ENCODE assay signal across 8 mouse cellular contexts in genomic region chrX:141473470-141474302, GRCm38 (mm10). TPM values are rescaled to one million over a fixed set of nuclear protein-coding genes. Genes with fewer than 3 reads are reported as not detected.
DNase-seq lines count a peak whose midpoint lies in the region; ATAC-seq and TF ChIP-seq lines count a peak whose summit lies in the region.

TSS of gene Col4a6 (minus strand) at chrX:141474076.

- 0 out of 2 replicates have a peak within 1 kb of the TSS, but pooled peaks have one; percentile 22 for H3K27ac ChIP-seq in heart, embryonic 11.5 days (ENCODE audit: low read depth, low read length)
- peak within 1 kb of the TSS; percentile 75; the same call in 1 of the 2 replicates for H3K27ac ChIP-seq in kidney, embryonic 15.5 days
- H3K27ac ChIP-seq in midbrain, embryonic 10.5 days (replicated peaks): peak within 1 kb of the TSS; percentile 79
- H3K27ac ChIP-seq in cerebellum, adult 2 months (ENCODE audit: insufficient read depth, low read length): no peak within 1 kb of the TSS

- TF ChIP-seq POLR2A in cerebellum, adult 2 months (IDR thresholded peaks at IDR 0.05; ENCODE audit: borderline replicate concordance, insufficient read depth, low read length): no peak

- TF ChIP-seq CTCF in cerebellum, adult 2 months (IDR thresholded peaks at IDR 0.05; ENCODE audit: borderline replicate concordance, insufficient read depth, low read depth, low read length): no peak

- H3K4me1 ChIP-seq in heart, embryonic 11.5 days (ENCODE audit: control insufficient read depth, insufficient read depth, low read length): no peaks in the 10 kb centered on the region
- peaks cover 3% of the 10 kb centered on the region; the same call in 1 of the 2 replicates for H3K4me1 ChIP-seq in kidney, embryonic 15.5 days
- 0 out of 2 replicates have a peak, but pooled peaks cover 4% of the 10 kb centered on the region for H3K4me1 ChIP-seq in midbrain, embryonic 10.5 days
- no peaks in the 10 kb centered on the region for H3K4me1 ChIP-seq in cerebellum, adult 2 months (ENCODE audit: control insufficient read depth, insufficient read depth, low read length)

- peak within 1 kb of the TSS; percentile 56 for H3K4me3 ChIP-seq in heart, embryonic 11.5 days (ENCODE audit: low read depth, low read length)
- peak within 1 kb of the TSS; percentile 52 for H3K4me3 ChIP-seq in kidney, embryonic 15.5 days (replicated peaks)
- peak within 1 kb of the TSS; percentile 58 for H3K4me3 ChIP-seq in midbrain, embryonic 10.5 days
- H3K4me3 ChIP-seq in cerebellum, adult 2 months (replicated peaks; ENCODE audit: insufficient read depth, low read depth, low read length): no peak within 1 kb of the TSS

- no peaks in the 10 kb centered on the region for H3K36me3 ChIP-seq in heart, embryonic 11.5 days (ENCODE audit: control insufficient read depth, insufficient read depth, low read length)
- H3K36me3 ChIP-seq in kidney, embryonic 15.5 days: no peaks in the 10 kb centered on the region
- H3K36me3 ChIP-seq in midbrain, embryonic 10.5 days: no peaks in the 10 kb centered on the region

- H3K27me3 ChIP-seq in heart, embryonic 11.5 days (ENCODE audit: control insufficient read depth, insufficient read depth, low read length): no peaks in the 10 kb centered on the region; the same call in 1 of the 2 replicates
- peaks cover 32% of the 10 kb centered on the region for H3K27me3 ChIP-seq in kidney, embryonic 15.5 days
- peaks cover 95% of the 10 kb centered on the region for H3K27me3 ChIP-seq in midbrain, embryonic 10.5 days (ENCODE audit: low read depth, poor library complexity, severe bottlenecking)
- no peaks in the 10 kb centered on the region for H3K27me3 ChIP-seq in cerebellum, adult 2 months (ENCODE audit: control insufficient read depth, insufficient read depth, low read length)

- H3K9ac ChIP-seq in heart, embryonic 11.5 days (ENCODE audit: low read depth, low read length): peak within 1 kb of the TSS; percentile 66
- H3K9ac ChIP-seq in kidney, embryonic 15.5 days: no peak within 1 kb of the TSS; the same call in 1 of the 2 replicates

- no peak for ATAC-seq in heart, embryonic 11.5 days (replicated peaks; ENCODE audit: insufficient number of reproducible peaks, low FRiP score, low TSS enrichment)
- ATAC-seq in kidney, embryonic 15.5 days (replicated peaks; ENCODE audit: low FRiP score): peak; percentile 58

- peak within 1 kb of the TSS; percentile 61 for H3K4me2 ChIP-seq in heart, embryonic 11.5 days
- peak within 1 kb of the TSS; percentile 62 for H3K4me2 ChIP-seq in kidney, embryonic 15.5 days

- 19% methylated on average over 16 of the region's 16 CpGs for WGBS in heart, embryonic 11.5 days (ENCODE audit: insufficient replicate concordance)
- 17% methylated on average over 16 of the region's 16 CpGs for WGBS in kidney, embryonic 15.5 days
- 24% methylated on average over 16 of the region's 16 CpGs for WGBS in midbrain, embryonic 10.5 days
- WGBS in cerebellum, adult 2 months: 8% methylated on average over 16 of the region's 16 CpGs

- H3K9me3 ChIP-seq in heart, embryonic 11.5 days (replicated peaks; ENCODE audit: control insufficient read depth, low read length): no peaks in the 10 kb centered on the region
- H3K9me3 ChIP-seq in kidney, embryonic 15.5 days (replicated peaks): no peaks in the 10 kb centered on the region
- no peaks in the 10 kb centered on the region for H3K9me3 ChIP-seq in midbrain, embryonic 10.5 days (replicated peaks)

- DNase-seq in 3134 (ENCODE audit: extremely low read depth, insufficient read length, low spot score): peak; percentile 61
- peak; percentile 23 for DNase-seq in R1 (ENCODE audit: low read depth, low spot score)
- DNase-seq in midbrain, embryonic 10.5 days (ENCODE audit: low spot score): peak; percentile 41
- no peak for DNase-seq in frontal cortex, postnatal 10 days (ENCODE audit: low spot score in 2 of 2)
- no peak for DNase-seq in layer of hippocampus, postnatal 14 days (ENCODE audit: low spot score in 2 of 2)
- DNase-seq in cerebellum, adult 2 months: no peak

RNA-seq across cellular contexts. Expression of gene Col4a6, which starts in this region (rescaled TPM):
- polyA plus RNA-seq in heart, embryonic 11.5 days (2014; fragmentation: Nextera tagmentation; extraction: Ambion mirVana): 5.6 and 7.5 TPM in 2 replicates
- polyA plus RNA-seq in kidney, embryonic 15.5 days (2015; fragmentation: Nextera tagmentation; extraction: Ambion mirVana): 2.2 and 2.4 TPM in 2 replicates
- 1.9 and 2.1 TPM in 2 replicates for polyA plus RNA-seq in midbrain, embryonic 10.5 days (2016; fragmentation: Nextera tagmentation; extraction: Ambion mirVana)
- 1 to 10 TPM; 2.2 to 2.3 TPM for total RNA-seq in layer of hippocampus, postnatal 14 days (2021)
- 0.67 and 0.77 TPM in 2 replicates for polyA plus RNA-seq in cerebellum, adult 2 months (2012; rRNA removed)

Comparison
In these comparisons a context has a peak if more than half of its experiments do, and no peak if none do; other contexts are left out.
1. DNase-seq: peak in 3134 (single experiment), R1 (single experiment) and midbrain, embryonic 10.5 days (single experiment); none in frontal cortex, postnatal 10 days (0 of 2), layer of hippocampus, postnatal 14 days (0 of 2) and cerebellum, adult 2 months (0 of 2).